Mouse (Mus musculus): ENCODE measurements around the gene Tek.

- no peak for TF ChIP-seq GATA1 (IDR thresholded peaks at IDR 0.05; ENCODE audit: low read length)
- TF ChIP-seq TAL1 (IDR thresholded peaks at IDR 0.05; ENCODE audit: low read length): no peak
These were observed at the start of gene Tek for GRCm38 (mm10) chr4:94738838-94739731.
